Mouse (Mus musculus) spleen, adult 2 months (tissue): ENCODE data around the gene Ap3s2. TPM values are rescaled to one million over a fixed set of nuclear protein-coding genes. Genes with fewer than 3 reads are reported as not detected.

Source experiments
- DNase-seq, 2 experiments: peaks; one replicate each; pipeline versions ENCODE4 v3.0.0 to v3.0.0-alpha.2; 2012 to 2021; ENCODE audit warnings: low spot score in 2 of 2, low read depth in 1 of 2
- H3K27ac ChIP-seq: fragments of 200-500 bp; 2 replicates; pipeline ENCODE4 v1.5.1; 2012; ENCODE audit warnings: low read length, inconsistent platforms; ENCODE audit not compliant: insufficient read depth
- H3K27me3 ChIP-seq: fragments of 200-500 bp; 2 replicates; pipeline ENCODE4 v1.6.1; 2012; ENCODE audit warnings: mild to moderate bottlenecking, moderate library complexity, low read length, inconsistent platforms; ENCODE audit not compliant: control insufficient read depth, insufficient read depth
- H3K36me3 ChIP-seq: fragments of 200-500 bp; 2 replicates; pipeline ENCODE4 v1.6.1; 2012; ENCODE audit warnings: mild to moderate bottlenecking, low read length, inconsistent platforms; ENCODE audit not compliant: control insufficient read depth, insufficient read depth
- H3K4me1 ChIP-seq: fragments of 200-500 bp; 2 replicates; pipeline ENCODE4 v1.6.1; 2011; ENCODE audit warnings: inconsistent platforms; ENCODE audit not compliant: control insufficient read depth, insufficient read depth, insufficient read length
- H3K4me3 ChIP-seq: fragments of 200-500 bp; 2 replicates; pipeline ENCODE4 v1.5.1; 2011; ENCODE audit warnings: mild to moderate bottlenecking, inconsistent platforms; ENCODE audit not compliant: insufficient read depth, insufficient read length; ENCODE audit errors: extremely low read depth
- CTCF ChIP-seq: fragments of 200-500 bp; IDR thresholded peaks from 2 replicates; pipeline ENCODE4 v1.5.1; 2011; ENCODE audit warnings: mild to moderate bottlenecking, inconsistent platforms; ENCODE audit not compliant: insufficient read depth, insufficient read length, insufficient replicate concordance; ENCODE audit errors: extremely low read depth
- POLR2A ChIP-seq: fragments of 200-500 bp; IDR thresholded peaks from 2 replicates; pipeline ENCODE4 v1.6.1; 2011; ENCODE audit warnings: low read depth, low read length, inconsistent platforms
- WGBS: fragments of 180-500 bp; shearing (Covaris S2); methylation state at CpG from one replicate; pipeline ENCODE4 v1.1.7; 2018; 5-methylcytosine and 5-hydroxymethylcytosine counted together
- polyA plus RNA-seq: library from polyadenylated mRNA; depleted of rRNA; stranded (reverse); fragments of >200 nt; gene quantifications from 2 replicates; pipeline ENCODE4 v1.2.3, GENCODE M21; 2012

The Ap3s2 gene
- polyA plus RNA-seq, 1 experiment, result 8.3 TPM

DNA sequence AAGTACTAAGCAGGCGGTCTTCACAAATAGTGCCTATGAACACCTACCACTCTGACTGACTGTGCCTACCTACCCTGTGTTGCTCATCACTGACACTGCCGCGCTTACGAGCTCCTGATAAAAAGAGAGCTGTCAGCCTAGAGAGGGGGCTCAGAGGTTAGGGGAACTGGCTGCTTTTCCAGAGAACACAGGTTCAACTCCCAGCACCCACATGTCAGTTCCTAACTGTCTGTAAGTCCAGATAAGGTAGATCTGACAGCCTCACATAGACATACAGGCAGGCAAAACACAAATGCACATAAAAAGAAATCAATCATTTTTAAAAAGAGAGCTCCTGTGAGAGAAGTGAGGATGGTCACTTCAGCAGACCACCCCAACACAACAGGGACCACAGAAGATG lies 15.3 kb downstream of the Ap3s2 start:
- WGBS, result 87% methylated on average over 4 of the region's 4 CpGs

DNA sequence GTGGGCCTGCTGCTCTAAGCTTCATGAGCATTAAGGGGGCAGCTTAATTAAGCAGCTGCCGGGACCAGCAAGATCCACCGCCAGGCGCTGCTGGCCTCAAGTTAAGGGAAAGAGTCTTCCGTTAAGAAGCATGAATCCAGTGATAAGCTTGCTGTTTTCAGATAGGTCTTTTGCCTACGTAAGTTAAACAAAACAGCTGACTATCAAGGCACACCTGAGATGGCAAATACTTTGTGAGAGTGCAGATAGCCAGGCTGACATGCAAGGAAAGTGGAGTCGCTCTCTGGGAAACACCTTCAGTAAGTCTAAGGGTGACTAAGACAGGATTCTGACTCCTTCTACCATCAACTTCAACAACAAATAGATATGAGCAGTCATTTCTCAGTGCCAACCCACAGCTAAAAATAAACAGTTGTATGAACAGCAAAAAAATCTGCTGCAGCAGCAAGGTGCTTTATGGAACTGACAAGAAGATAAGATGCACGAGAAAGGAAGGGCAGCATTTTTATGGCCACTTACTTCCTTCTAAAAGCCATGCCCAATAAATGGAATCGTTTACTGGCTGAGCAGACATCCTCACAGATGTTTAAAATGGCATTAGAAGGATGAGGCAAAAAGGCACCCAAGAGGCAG lies 17.2 kb downstream of the Ap3s2 start:
- no peak for DNase-seq
- peaks cover 19% of the 10 kb centered on the region for H3K36me3 ChIP-seq
- no peaks in the 10 kb centered on the region for H3K27me3 ChIP-seq
- WGBS, result 82% methylated on average over 8 of the region's 8 CpGs
- H3K27ac ChIP-seq, result no peak overlapping the region
- H3K4me1 ChIP-seq, result no peaks in the 10 kb centered on the region
- TF ChIP-seq CTCF (no peak), POLR2A (no peak)
- H3K4me3 ChIP-seq, result no peak overlapping the region

More for the DNA sequence above, 15.3 kb downstream of the Ap3s2 start:
- TF ChIP-seq CTCF, result no peak
- no peak for TF ChIP-seq POLR2A
- Histone ChIP-seq H3K4me3 (no peak overlapping the region), H3K36me3 (peaks cover 28% of the 10 kb centered on the region), H3K4me1 (no peaks in the 10 kb centered on the region), H3K27me3 (no peaks in the 10 kb centered on the region), H3K27ac (no peak overlapping the region)
- no peak for DNase-seq

DNA sequence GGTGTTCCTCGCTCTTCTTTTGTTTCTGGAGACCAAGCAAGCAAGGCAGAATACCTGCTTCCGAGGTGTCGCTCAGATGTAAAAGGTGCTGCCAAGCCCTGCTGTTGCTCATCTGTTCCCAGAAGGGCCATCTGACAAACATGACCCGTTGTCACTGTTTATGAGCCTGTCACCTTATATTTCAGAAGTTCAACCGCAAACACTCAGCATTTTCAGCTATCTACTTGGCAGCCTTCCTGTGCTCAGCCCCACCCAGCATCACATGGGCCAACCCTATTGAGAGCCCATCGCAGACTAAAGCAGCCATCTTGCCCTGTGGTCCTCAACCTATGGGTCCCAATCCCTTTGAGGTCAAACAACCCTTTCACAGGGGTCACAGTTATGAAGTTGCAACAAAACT lies 19.7 kb downstream of the Ap3s2 start:
- TF ChIP-seq POLR2A (no peak), CTCF (no peak)
- no peak for DNase-seq
- H3K36me3 ChIP-seq, result peaks cover 12% of the 10 kb centered on the region
- H3K4me3 ChIP-seq, result no peak overlapping the region
- H3K4me1 ChIP-seq, result no peaks in the 10 kb centered on the region
- H3K27me3 ChIP-seq, result no peaks in the 10 kb centered on the region
- 87% methylated on average over 6 of the region's 6 CpGs for WGBS
- H3K27ac ChIP-seq, result no peak overlapping the region

DNA sequence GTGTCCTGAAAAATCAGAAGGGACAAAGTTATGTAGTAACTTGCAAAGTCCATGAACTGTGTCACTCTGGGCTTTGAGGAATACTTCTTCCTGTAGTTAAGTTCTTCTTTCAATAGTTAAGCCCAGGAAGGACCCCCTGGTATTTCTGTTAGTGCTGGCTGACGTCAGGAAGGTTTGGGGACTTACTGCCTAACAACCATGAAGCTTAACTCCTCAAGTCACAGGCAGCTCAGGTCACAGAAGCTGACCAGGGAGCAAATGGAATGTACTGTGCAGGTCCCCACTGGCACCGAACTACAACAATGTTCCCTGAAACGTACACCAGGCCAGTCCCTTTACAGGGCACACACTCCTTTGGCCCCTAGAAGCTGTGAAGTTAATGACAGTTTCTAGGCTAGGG lies 25.2 kb downstream of the Ap3s2 start:
- H3K27ac ChIP-seq, result no peak overlapping the region
- no peaks in the 10 kb centered on the region for H3K4me1 ChIP-seq
- H3K27me3 ChIP-seq, result no peaks in the 10 kb centered on the region
- TF ChIP-seq CTCF (no peak), POLR2A (no peak)
- WGBS, result 92% methylated on average over 3 of the region's 3 CpGs
- DNase-seq, result no peak
- H3K4me3 ChIP-seq, result no peak overlapping the region
- H3K36me3 ChIP-seq, result peaks cover 1% of the 10 kb centered on the region; the same call in 1 of the 2 replicates

DNA sequence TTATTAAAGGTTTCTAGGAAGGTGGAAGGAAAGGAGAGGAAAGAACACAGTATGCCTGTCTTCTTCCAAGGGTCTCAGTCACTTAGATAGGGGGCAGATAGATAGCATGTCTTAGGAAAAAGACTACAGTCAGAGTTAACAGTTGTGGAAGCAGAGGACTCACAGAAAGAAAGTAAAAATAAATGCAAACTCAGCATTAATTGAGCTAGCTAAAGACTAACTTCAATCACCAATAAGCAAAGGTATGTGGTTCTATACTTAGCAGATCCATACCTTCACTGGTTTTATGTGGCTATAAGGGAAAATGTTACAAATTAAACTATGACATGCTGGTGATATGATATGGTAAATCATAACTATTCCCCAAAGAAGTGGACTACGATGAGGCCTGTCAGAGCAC lies 25.7 kb downstream of the Ap3s2 start:
- TF ChIP-seq CTCF, result no peak
- TF ChIP-seq POLR2A, result no peak
- no peak overlapping the region for H3K27ac ChIP-seq
- 93% methylated on average over 1 of the region's 1 CpGs for WGBS

DNA sequence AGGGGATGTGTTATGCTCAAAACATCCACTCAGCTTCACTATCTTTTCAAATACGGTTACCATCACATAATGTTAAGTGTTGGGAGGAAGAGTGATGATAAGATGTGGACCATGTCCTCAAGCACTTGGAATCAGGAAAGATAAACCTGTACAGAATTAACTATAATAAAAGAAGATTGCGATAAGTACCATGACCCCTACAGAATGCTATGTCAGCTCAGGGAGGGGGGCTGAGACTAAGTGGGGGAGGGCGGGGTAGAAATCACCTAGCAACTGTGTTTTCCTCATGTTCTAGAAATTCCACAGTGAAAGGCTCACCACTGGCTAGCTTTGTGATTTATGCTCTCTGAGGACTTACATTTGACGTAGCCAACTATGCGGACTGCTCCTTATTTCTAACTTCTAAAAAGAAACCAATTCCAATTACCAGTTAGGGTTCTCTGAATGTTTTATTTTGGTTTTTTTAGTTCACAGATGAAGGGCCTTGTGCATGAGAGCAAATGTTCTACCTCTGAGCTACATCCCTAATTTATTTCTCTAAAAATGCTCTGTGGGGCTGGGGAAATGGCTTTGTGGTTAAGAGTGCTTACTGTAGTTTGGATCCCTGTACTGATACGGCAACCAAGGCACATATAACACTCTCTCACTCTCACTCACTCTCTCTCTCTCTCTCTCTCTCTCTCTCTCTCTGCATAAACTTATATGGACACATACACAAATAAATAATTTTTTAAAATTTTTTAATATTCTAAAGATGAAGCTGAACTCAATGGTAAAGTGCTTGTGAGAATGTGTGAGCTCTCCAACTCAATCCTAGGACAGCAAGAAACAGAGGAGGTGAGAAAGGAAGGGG lies 27.6 kb downstream of the Ap3s2 start:
- Histone ChIP-seq H3K27me3 (no peaks in the 10 kb centered on the region), H3K4me3 (no peak overlapping the region), H3K27ac (no peak overlapping the region), H3K36me3 (peaks cover 5% of the 10 kb centered on the region), H3K4me1 (no peaks in the 10 kb centered on the region)
- no peak for DNase-seq
- no peak for TF ChIP-seq CTCF
- no peak for TF ChIP-seq POLR2A
- 89% methylated on average over 6 of the region's 6 CpGs for WGBS

More for the DNA sequence above, 25.7 kb downstream of the Ap3s2 start:
- DNase-seq, result no peak
- Histone ChIP-seq H3K27me3 (no peaks in the 10 kb centered on the region), H3K4me3 (no peak overlapping the region), H3K36me3 (peaks cover 1% of the 10 kb centered on the region; the same call in 1 of the 2 replicates), H3K4me1 (no peaks in the 10 kb centered on the region)

DNA sequence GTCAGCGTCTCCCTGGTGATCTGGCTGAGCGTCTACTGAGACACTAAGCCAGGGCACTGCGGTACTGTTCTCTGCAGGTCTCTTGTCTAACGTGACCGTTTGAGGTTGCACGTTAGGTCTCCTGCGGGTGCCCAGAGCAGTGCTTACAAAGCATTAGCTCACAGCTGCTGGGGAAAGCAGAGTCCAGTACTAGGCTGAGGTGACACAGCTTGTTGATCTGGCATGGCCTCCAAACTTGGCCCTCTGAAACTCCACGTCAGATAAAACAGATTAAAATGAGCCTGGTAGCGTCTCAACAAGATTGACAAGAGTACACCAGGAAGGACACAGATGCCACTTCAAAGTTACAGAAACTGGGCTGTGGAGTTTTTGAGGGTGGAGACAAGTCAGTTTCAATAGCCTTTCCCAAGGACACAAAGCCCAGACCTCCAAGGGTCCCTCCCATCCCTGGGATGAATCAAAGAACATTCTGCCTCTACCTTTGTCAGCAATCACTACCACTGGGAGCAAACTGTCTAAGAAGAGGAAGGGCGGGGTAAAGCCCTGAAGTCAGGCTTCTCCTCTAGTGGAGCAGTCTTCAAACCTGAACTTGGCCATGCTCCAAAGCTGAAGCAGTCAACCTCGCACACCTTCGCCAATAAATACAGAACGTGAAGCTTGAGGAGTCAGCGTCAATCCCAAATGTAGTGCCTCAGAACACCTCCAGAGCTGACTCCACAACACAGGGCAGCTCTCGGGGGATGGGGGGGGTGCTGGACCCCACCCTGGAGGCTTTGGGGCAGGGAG lies 29.8 kb downstream of the Ap3s2 start:
- H3K36me3 ChIP-seq, result peaks cover 7% of the 10 kb centered on the region
- no peak overlapping the region for H3K4me3 ChIP-seq
- no peak for TF ChIP-seq CTCF
- no peak for TF ChIP-seq POLR2A
- DNase-seq, result no peak
- no peaks in the 10 kb centered on the region for H3K27me3 ChIP-seq
- no peak overlapping the region for H3K27ac ChIP-seq
- WGBS, result 90% methylated on average over 15 of the region's 15 CpGs
- H3K4me1 ChIP-seq, result no peaks in the 10 kb centered on the region
